Mouse (Mus musculus): ENCODE results near the gene Mri1. TPM values are rescaled to one million over a fixed set of nuclear protein-coding genes. Genes with fewer than 3 reads are reported as not detected.

Mri1 gene
- polyA plus RNA-seq, 1 experiment from 2014 or later = 71.3 TPM

DNA sequence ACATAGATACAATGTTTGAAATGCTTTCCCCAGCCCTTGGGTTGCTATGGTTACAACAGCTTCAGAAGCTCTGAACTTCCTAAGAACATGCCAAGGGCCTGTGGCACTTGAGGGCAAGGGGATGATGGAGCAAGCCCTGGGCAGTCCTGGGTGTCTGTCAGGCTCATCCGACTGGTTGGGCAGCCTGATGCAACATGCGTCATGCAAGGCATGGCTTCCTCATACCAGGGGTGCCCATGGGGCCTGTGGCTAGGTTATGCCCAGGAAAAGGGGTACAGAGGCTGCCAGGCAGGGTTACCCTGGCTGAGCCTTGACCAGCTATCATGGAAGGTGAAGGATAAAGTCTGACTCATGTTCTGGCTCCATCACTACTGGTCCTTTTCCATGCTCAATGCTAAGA is 24.1 kb downstream of the Mri1 start:
- Histone ChIP-seq H3K36me3 (replicated peaks) (peaks cover 69% of the 10 kb centered on the region), H3K4me1 (peaks cover 27% of the 10 kb centered on the region)
- 98% methylated on average over 2 of the region's 2 CpGs for WGBS

DNA sequence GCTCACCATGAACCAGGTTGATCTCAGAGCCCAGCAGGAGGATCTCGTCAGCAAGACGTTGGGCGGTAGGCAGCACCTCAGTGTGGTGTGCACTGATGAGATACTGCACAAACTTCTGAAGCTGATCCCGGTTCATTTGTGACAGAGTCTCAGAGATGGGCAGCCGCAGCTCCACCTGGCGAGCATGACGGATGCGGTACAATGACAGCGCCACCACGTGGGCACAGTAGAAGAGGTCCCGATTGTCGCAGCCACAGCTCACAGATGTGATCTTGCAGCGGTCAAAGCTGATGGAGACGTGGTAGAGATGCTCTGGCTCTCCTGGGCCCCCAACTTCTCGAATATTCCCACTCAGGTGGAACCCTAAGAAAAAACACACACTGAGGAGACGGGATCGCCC is 26.4 kb downstream of the Mri1 start:
- H3K27ac ChIP-seq = no peak overlapping the region
- no peak overlapping the region for H3K4me3 ChIP-seq
- H3K27me3 ChIP-seq (ENCODE audit: poor library complexity, severe bottlenecking) = no peaks in the 10 kb centered on the region
- DNase-seq (ENCODE audit: extremely low spot score, low spot score) = no peak
- H3K9me3 ChIP-seq = no peaks in the 10 kb centered on the region
- WGBS = 83% methylated on average over 17 of the region's 17 CpGs
- H3K36me3 ChIP-seq (replicated peaks) = peaks cover 92% of the 10 kb centered on the region
- H3K4me1 ChIP-seq = peaks cover 11% of the 10 kb centered on the region

More for the DNA sequence above, 24.1 kb downstream of the Mri1 start:
- Histone ChIP-seq H3K9me3 (no peaks in the 10 kb centered on the region), H3K4me3 (no peak overlapping the region), H3K27me3 (ENCODE audit: poor library complexity, severe bottlenecking) (no peaks in the 10 kb centered on the region), H3K27ac (no peak overlapping the region)
- no peak for DNase-seq (ENCODE audit: extremely low spot score, low spot score)

DNA sequence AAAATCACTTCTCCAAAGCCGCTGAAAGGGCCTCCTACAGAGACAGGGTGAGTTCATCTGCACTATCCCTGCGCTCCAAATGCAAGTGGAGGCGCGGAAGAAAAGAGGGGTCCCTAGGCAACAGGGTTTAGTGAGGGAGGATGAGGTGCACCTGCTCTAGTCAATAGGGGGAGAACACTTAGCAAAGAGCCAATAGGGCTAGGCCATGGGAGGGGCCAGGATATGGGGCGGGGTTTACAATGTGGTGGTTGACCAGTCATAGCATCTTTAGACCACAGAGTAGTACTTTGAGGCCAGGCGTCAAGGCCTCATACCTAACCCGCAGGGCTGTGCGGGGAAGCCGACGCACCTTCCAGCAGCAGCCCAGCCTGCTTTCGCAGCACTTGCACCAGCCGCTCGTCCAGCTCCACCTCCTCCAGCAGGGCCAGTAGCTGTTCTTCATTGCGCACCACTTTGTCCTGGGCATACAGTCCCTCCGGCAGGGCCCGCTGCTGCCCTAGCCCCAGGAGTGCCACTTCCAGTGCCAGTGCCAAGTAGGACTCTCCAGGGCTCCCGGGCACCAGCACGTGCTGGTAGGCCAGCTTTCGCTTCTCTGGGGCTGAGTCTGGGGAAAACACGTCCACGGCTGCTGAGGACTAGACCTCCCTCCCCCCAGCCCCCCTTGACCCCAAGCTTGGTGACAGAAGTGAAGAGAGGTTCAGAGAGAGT is 33.6 kb downstream of the Mri1 start:
- H3K36me3 ChIP-seq (replicated peaks) = peaks cover 100% of the 10 kb centered on the region
- DNase-seq (ENCODE audit: extremely low spot score, low spot score) = no peak
- no peak overlapping the region for H3K4me3 ChIP-seq
- H3K9me3 ChIP-seq = no peaks in the 10 kb centered on the region
- WGBS = 76% methylated on average over 21 of the region's 21 CpGs
- H3K27me3 ChIP-seq (ENCODE audit: poor library complexity, severe bottlenecking) = no peaks in the 10 kb centered on the region
- H3K27ac ChIP-seq = no peak overlapping the region
- no peaks in the 10 kb centered on the region for H3K4me1 ChIP-seq

DNA sequence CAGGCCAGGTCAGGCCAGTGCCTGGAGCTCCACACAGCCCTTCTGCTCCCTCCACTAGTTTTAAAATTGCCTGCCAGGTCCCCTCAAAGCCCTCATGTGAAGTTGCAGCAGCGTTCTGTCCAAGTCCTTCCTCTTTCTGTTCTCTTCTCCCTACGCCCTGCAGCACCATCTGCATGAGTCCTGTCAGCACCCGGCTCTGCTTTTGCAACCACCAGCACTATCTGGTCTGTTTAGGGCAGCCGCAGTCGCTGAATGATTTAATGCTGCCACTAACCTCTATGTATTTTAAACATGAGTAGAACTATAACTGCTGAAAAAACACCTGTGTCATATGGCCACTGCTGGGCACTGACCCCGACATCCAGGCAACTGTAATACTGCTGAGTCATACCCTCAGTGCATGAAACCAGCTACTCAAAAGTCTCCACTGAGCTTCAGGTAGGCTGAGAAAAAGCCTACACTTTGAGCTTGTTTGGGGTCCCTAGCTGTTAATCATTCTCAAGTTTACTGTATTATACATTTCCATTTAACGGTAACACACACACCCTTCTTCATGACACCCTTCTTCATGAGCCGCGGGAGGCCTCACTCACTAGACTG is 34.5 kb downstream of the Mri1 start:
- Histone ChIP-seq H3K4me3 (no peak overlapping the region), H3K9me3 (no peaks in the 10 kb centered on the region), H3K27ac (no peak overlapping the region), H3K36me3 (replicated peaks) (peaks cover 100% of the 10 kb centered on the region), H3K4me1 (no peaks in the 10 kb centered on the region), H3K27me3 (ENCODE audit: poor library complexity, severe bottlenecking) (no peaks in the 10 kb centered on the region)
- WGBS = 92% methylated on average over 9 of the region's 9 CpGs
- no peak for DNase-seq (ENCODE audit: extremely low spot score, low spot score)

DNA sequence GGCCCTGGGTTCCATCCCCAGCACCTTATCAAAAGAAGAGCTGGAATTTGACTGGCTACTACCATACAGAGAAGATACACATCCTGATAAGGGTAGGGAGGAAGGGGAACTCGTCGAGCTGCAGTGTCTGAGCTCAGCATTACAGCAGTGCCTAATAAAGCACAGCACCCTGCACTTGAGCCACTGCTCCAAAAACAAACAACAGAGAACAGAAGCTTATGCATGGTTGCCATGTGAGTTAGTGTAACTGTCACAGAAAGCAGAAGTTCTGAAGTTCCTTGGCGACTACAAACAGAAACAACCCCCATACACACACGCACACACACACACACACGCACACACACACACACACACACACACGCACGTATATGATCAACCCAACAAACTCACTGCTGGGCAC is 37.0 kb downstream of the Mri1 start:
- Histone ChIP-seq H3K4me1 (no peaks in the 10 kb centered on the region), H3K4me3 (no peak overlapping the region), H3K27me3 (ENCODE audit: poor library complexity, severe bottlenecking) (no peaks in the 10 kb centered on the region), H3K36me3 (replicated peaks) (peaks cover 100% of the 10 kb centered on the region), H3K27ac (no peak overlapping the region), H3K9me3 (no peaks in the 10 kb centered on the region)
- 90% methylated on average over 7 of the region's 7 CpGs for WGBS
- DNase-seq (ENCODE audit: extremely low spot score, low spot score) = no peak

DNA sequence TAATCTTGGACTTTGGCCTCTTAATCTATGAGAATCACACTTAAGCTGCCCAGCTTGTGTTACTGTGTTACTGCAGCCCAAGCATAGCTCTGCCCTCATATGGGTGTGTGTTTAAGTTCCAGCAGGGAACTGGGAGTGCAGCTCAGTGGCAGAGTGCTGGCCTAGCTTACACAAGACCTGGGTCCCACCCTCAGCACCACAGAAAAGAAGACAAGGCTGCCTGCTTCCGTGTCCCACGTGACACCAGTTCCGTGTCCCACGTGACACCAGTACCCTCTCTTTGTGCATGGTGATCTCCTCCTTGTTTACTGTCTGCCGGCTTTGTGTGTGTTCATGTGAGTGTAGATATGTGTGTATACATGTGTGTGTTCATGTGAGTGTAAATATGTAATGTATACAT is 39.0 kb downstream of the Mri1 start:
- H3K36me3 ChIP-seq (replicated peaks) = peaks cover 100% of the 10 kb centered on the region
- no peaks in the 10 kb centered on the region for H3K4me1 ChIP-seq
- no peak overlapping the region for H3K4me3 ChIP-seq
- H3K9me3 ChIP-seq = no peaks in the 10 kb centered on the region
- H3K27ac ChIP-seq = no peak overlapping the region
- no peak for DNase-seq (ENCODE audit: extremely low spot score, low spot score)
- H3K27me3 ChIP-seq (ENCODE audit: poor library complexity, severe bottlenecking) = no peaks in the 10 kb centered on the region
- WGBS = 94% methylated on average over 5 of the region's 5 CpGs

DNA sequence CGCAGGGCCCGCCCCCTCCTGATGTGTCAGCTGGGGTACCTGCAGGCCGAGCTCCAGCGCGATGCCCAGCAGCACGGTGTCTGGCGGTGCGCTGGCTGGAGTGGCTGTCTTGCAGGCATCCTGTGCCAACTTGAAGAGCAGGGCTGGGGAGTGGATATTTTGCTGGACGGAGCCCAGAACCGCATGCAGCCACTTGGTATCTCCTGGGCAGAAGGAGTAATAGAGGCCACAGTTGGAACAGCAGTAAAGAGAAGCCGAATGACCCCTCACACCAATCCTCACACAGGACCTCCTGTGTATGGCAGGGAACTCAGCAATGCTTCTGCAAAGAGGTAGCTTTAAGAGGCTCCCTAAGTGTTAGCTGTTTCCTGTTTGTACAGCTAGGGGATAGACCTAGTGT is 39.9 kb downstream of the Mri1 start:
- Histone ChIP-seq H3K36me3 (replicated peaks) (peaks cover 100% of the 10 kb centered on the region), H3K9me3 (no peaks in the 10 kb centered on the region), H3K4me3 (no peak overlapping the region), H3K27me3 (ENCODE audit: poor library complexity, severe bottlenecking) (no peaks in the 10 kb centered on the region), H3K27ac (no peak overlapping the region), H3K4me1 (no peaks in the 10 kb centered on the region)
- 93% methylated on average over 11 of the region's 11 CpGs for WGBS
- DNase-seq (ENCODE audit: extremely low spot score, low spot score) = no peak

DNA sequence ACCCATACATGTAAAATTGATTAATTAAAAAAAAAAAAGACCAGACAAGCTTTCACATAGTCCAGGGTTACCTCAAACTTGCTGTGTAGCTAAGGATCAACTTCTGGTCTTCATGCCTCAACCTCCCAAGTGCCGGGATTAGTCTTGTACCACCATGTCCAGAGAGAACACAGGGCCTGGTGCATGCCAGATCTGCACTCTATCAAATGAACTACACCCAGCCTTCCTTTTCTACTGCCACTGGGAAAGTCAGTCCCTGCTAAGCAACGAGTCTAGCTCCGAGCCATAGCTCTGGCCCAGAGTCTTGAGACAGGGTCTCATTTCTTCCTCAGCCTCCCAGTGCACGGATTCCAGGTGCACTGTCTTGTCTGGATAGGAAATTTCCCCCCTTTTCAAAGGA is 43.8 kb downstream of the Mri1 start:
- Histone ChIP-seq H3K4me3 (no peak overlapping the region), H3K27me3 (ENCODE audit: poor library complexity, severe bottlenecking) (no peaks in the 10 kb centered on the region), H3K36me3 (replicated peaks) (peaks cover 96% of the 10 kb centered on the region), H3K4me1 (peaks cover 20% of the 10 kb centered on the region), H3K9me3 (no peaks in the 10 kb centered on the region), H3K27ac (no peak overlapping the region)
- DNase-seq (ENCODE audit: extremely low spot score, low spot score) = no peak
- WGBS = 89% methylated on average over 4 of the region's 4 CpGs

DNA sequence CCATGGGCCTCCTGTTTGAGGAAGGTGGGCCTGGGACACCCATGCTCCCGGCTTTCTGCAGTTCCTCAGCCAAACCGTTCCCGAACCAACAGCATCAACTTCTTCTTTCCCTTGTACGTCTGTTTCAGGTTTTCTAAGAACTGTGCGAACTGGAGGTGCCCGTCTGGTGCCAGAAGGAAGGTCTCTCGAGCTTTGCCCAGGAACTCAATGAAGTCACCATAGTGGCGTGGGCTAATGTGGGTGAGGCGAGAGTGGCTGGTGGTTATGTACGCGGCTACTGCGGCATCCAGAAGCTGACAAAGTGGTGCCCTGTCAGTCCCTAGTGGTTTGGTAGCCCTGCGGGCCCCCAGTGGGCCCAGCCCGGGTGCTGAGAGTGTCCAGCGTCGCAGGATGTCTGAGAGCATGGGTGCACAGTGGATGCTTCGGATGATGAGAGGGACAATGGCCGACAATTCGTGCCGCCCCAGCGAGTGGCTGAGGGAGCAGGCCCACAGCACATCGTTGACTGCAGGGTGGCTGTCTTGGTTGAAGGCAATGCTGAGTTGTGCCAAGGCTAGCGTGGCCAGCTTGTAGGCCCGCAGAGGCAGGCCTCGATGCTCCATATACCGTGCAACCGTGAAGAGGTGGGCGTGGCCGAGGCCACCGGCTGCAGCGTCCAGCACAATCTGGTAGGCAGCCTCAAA is 45.1 kb downstream of the Mri1 start:
- Histone ChIP-seq H3K27ac (no peak overlapping the region), H3K4me1 (peaks cover 28% of the 10 kb centered on the region), H3K9me3 (no peaks in the 10 kb centered on the region), H3K36me3 (replicated peaks) (peaks cover 84% of the 10 kb centered on the region), H3K4me3 (no peak overlapping the region), H3K27me3 (ENCODE audit: poor library complexity, severe bottlenecking) (no peaks in the 10 kb centered on the region)
- WGBS = 94% methylated on average over 31 of the region's 31 CpGs
- DNase-seq (ENCODE audit: extremely low spot score, low spot score) = no peak

DNA sequence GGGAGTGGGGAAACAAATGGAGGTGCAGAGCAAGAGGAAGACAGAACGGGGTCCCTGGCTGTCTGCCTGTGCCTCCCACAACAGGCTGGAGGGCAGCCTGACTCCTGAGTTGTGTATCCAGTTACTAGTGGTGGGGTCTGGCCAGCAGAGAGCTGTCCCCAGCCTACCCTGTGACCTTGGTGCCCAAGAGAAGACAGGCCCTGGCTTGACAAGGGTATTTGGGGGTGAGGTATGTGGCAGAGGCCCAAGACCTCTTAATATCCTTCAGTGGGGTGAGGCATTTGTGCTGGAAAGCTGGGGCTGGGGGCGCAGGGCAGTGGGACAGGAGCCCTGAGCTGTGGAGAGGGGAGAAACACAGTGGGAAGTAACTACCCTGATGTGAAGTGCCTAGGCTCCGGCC is 45.9 kb downstream of the Mri1 start:
- no peak overlapping the region for H3K27ac ChIP-seq
- H3K9me3 ChIP-seq = no peaks in the 10 kb centered on the region
- DNase-seq (ENCODE audit: extremely low spot score, low spot score) = no peak
- no peak overlapping the region for H3K4me3 ChIP-seq
- peaks cover 82% of the 10 kb centered on the region for H3K36me3 ChIP-seq (replicated peaks)
- no peaks in the 10 kb centered on the region for H3K27me3 ChIP-seq (ENCODE audit: poor library complexity, severe bottlenecking)
- 93% methylated on average over 3 of the region's 3 CpGs for WGBS
- peaks cover 28% of the 10 kb centered on the region for H3K4me1 ChIP-seq

DNA sequence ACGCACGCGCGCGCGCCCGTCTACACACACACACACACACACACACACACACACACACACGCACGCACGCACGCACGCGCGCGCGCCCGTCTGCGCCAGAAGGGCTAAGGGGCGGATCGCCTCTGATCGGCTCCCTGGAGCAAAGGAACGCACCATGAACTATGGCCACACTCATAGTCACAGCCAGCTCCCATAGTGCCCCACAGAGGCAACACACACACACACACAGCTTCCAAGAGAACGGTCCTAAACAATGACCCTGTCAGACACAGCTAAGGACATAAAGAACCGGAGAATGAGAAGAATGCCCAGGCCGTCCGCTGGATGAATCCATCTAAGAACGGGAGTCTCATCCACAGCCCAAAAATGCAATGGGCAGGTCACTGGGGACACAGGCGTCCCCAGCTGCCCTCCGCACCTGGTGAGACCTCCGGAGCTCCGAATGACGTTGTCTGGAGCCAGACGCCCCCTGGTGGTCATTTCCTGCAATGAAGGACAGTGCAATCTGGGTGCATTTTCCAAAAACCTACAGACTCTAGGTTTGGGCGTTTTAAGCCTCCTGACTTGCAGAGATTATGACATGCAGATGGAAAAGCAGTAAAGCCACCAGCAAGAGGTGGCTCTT is 46.8 kb downstream of the Mri1 start:
- 54% methylated on average over 34 of the region's 34 CpGs for WGBS
- Histone ChIP-seq H3K27ac (no peak overlapping the region; the same call in 1 of the 2 replicates), H3K36me3 (replicated peaks) (peaks cover 75% of the 10 kb centered on the region), H3K27me3 (ENCODE audit: poor library complexity, severe bottlenecking) (no peaks in the 10 kb centered on the region), H3K9me3 (no peaks in the 10 kb centered on the region), H3K4me1 (peaks cover 28% of the 10 kb centered on the region), H3K4me3 (peak overlapping the region; percentile 23; the same call in 1 of the 2 replicates)
- peak; percentile 81 for DNase-seq (ENCODE audit: extremely low spot score, low spot score)

DNA sequence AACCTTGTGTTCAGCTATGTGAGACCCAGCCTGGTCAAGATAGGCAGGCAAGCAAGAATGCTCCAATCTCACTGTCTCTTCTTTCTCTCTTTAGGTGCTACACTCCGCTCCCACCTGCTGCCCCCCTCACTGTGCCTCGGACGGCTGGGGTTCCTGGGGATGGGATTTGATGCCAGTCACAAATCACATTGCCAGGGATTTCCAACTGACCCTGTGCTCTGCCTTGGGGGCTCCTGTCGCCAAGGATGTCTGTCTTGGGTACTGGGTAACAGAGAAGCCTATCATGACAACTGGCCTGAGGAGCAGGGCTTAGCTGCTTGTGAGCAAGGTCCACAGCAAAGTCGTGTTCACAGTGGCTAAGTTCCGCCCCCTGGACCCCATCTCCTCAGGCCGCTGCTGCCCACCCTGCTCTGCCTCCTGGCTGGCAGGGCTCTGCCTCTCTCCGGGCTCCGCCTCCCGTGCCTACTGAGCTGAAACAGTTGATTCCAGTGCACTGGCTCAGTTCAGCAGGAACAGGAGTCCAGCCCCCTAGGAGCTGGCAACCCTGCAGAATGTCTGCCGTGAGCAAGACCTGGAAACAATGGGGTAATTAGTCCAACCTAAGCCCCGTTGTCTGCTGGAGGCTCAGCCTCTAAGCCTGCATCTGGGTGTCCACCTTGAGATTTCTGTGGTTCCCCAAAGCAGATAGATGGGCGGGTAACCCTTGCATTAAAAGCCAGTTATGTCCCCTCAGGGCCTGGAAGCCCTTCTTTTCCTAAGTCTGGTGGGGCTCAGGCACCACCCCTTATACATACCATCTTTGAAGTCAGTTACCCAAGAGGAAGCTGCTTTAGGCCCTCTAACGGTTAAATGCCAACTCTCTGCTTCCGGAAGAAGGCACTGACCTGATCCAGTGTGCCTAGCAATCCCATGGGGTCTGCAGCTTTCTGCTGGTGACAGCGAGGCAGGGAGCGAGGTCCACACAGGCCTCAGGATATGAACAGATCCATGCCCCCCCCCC is 48.4 kb downstream of the Mri1 start:
- Histone ChIP-seq H3K27ac (peak overlapping the region; percentile 67), H3K27me3 (ENCODE audit: poor library complexity, severe bottlenecking) (no peaks in the 10 kb centered on the region), H3K4me3 (no peak overlapping the region), H3K36me3 (replicated peaks) (peaks cover 64% of the 10 kb centered on the region), H3K9me3 (no peaks in the 10 kb centered on the region), H3K4me1 (peaks cover 35% of the 10 kb centered on the region)
- no peak for DNase-seq (ENCODE audit: extremely low spot score, low spot score)
- whole genome bisulfite sequencing = 43% methylated on average over 17 of the region's 17 CpGs

Data from forebrain, embryonic 10.5 days (tissue).